Mouse (Mus musculus) liver, postnatal 0 days (tissue): ENCODE results near the gene Mgll.

ENCODE experiments used
- CTCF ChIP-seq: sonication (generic); IDR thresholded peaks from 2 replicates; pipeline ENCODE4 v1.5.1; 2016; ENCODE audit warnings: antibody characterized with exemption, low read depth
- EP300 ChIP-seq: IDR thresholded peaks from 2 replicates; pipeline ENCODE4 v1.6.1; 2016; ENCODE audit warnings: antibody characterized with exemption, low read depth, mild to moderate bottlenecking

- TF ChIP-seq CTCF: no peak
- TF ChIP-seq EP300: no peak
These were observed 87.2 kb downstream of the Mgll start for GRCm38 (mm10) chr6:88811396-88811795.
